ENCODE assay signal across 9 mouse cellular contexts in genomic region chr11:103171703-103172391, GRCm38 (mm10). TPM values are rescaled to one million over a fixed set of nuclear protein-coding genes. Genes with fewer than 3 reads are reported as not detected.
DNase-seq lines count a peak whose midpoint lies in the region; ATAC-seq lines count a peak whose summit lies in the region.
"Had no signal": no experiment of that assay in that cellular context is flagged by ENCODE, and none has a peak within 500 bp of the region (broad histone marks: within the 10 kb centered on the region; RNA-seq: fewer than 3 reads in every experiment).

No protein-coding gene starts in this region.

- no peak overlapping the region for H3K9ac ChIP-seq in embryonic facial prominence, embryonic 13.5 days
- peak overlapping the region; percentile 82; the same call in 1 of the 2 replicates for H3K9ac ChIP-seq in hindbrain, embryonic 14.5 days
- H3K9ac ChIP-seq in liver, embryonic 16.5 days (ENCODE audit: low read depth, low read length): peak overlapping the region; percentile 27; the same call in 1 of the 2 replicates

- intact Hi-C loops in left cerebral cortex, postnatal 25 days (cut with DNase I): loop anchor here (2.0 kb wide), 1 partner anchor 95 kb away; the partner anchor contains the start of gene Map3k14

- DNase-seq in left cerebral cortex, postnatal 25 days (ENCODE audit: low spot score in 2 of 2): peak; percentile 27 to 34
- DNase-seq in left cerebral cortex, adult 8-10 months (ENCODE audit: low spot score in 2 of 2): no peak
- no peak for DNase-seq in hindbrain, embryonic 14.5 days (ENCODE audit: low spot score)
- no peak for DNase-seq in Muller cell, postnatal 12 days (ENCODE audit: inconsistent ontology term)
- no peak for DNase-seq in layer of hippocampus, postnatal 25 days (ENCODE audit: extremely low spot score in 1 of 2, low spot score in 1 of 2)

- no peak for ATAC-seq in embryonic facial prominence, embryonic 13.5 days (ENCODE audit: insufficient number of reproducible peaks, insufficient read depth, low FRiP score, low TSS enrichment, low read depth)
- ATAC-seq in hindbrain, embryonic 14.5 days (ENCODE audit: low FRiP score): no peak
- ATAC-seq in liver, embryonic 16.5 days (ENCODE audit: low read depth): no peak
- ATAC-seq in erythroid progenitor cell, adult 5-6 weeks (replicated peaks; ENCODE audit: low FRiP score, poor library complexity, severe bottlenecking): no peak

- no peaks in the 10 kb centered on the region for H3K36me3 ChIP-seq in embryonic facial prominence, embryonic 13.5 days
- no peaks in the 10 kb centered on the region for H3K36me3 ChIP-seq in hindbrain, embryonic 14.5 days (replicated peaks; ENCODE audit: control insufficient read depth, insufficient read depth)
- no peaks in the 10 kb centered on the region for H3K36me3 ChIP-seq in liver, embryonic 16.5 days (ENCODE audit: control insufficient read depth, insufficient read depth)

- peaks cover 23% of the 10 kb centered on the region for H3K4me1 ChIP-seq in embryonic facial prominence, embryonic 13.5 days
- H3K4me1 ChIP-seq in hindbrain, embryonic 14.5 days (replicated peaks; ENCODE audit: control insufficient read depth, insufficient read depth, low read length): peaks cover 17% of the 10 kb centered on the region; the same call in 1 of the 2 replicates
- H3K4me1 ChIP-seq in liver, embryonic 16.5 days (ENCODE audit: control insufficient read depth, low read depth, low read length): peaks cover 7% of the 10 kb centered on the region

- H3K9me3 ChIP-seq in embryonic facial prominence, embryonic 13.5 days: no peaks in the 10 kb centered on the region
- H3K9me3 ChIP-seq in hindbrain, embryonic 14.5 days (ENCODE audit: control insufficient read depth, low read length): no peaks in the 10 kb centered on the region
- no peaks in the 10 kb centered on the region for H3K9me3 ChIP-seq in liver, embryonic 16.5 days (replicated peaks; ENCODE audit: control insufficient read depth, low read length)

- H3K4me3 ChIP-seq in embryonic facial prominence, embryonic 13.5 days: no peak overlapping the region
- peak overlapping the region; percentile 77 for H3K4me3 ChIP-seq in hindbrain, embryonic 14.5 days (replicated peaks; ENCODE audit: low read length)
- H3K4me3 ChIP-seq in liver, embryonic 16.5 days (ENCODE audit: low read depth, low read length): peak overlapping the region; percentile 57

- no peak overlapping the region for H3K27ac ChIP-seq in embryonic facial prominence, embryonic 13.5 days
- no peak overlapping the region for H3K27ac ChIP-seq in hindbrain, embryonic 14.5 days
- peak overlapping the region; percentile 38; the same call in 1 of the 2 replicates for H3K27ac ChIP-seq in liver, embryonic 16.5 days (ENCODE audit: low read length)

- H3K27me3 ChIP-seq in embryonic facial prominence, embryonic 13.5 days: peaks cover 64% of the 10 kb centered on the region
- peaks cover 31% of the 10 kb centered on the region for H3K27me3 ChIP-seq in hindbrain, embryonic 14.5 days (ENCODE audit: control insufficient read depth, insufficient read depth, low read length)
- peaks cover 27% of the 10 kb centered on the region for H3K27me3 ChIP-seq in liver, embryonic 16.5 days (ENCODE audit: control insufficient read depth, insufficient read depth, low read depth, low read length)

- peak overlapping the region; percentile 99 for H3K4me2 ChIP-seq in embryonic facial prominence, embryonic 13.5 days
- peak overlapping the region; percentile 92 for H3K4me2 ChIP-seq in hindbrain, embryonic 14.5 days (replicated peaks)
- peak overlapping the region; percentile 0 for H3K4me2 ChIP-seq in liver, embryonic 16.5 days (ENCODE audit: low read depth, low read length)

- whole genome bisulfite sequencing in embryonic facial prominence, embryonic 13.5 days: 47% methylated on average over 9 of the region's 9 CpGs
- 58% methylated on average over 9 of the region's 9 CpGs for whole genome bisulfite sequencing in hindbrain, embryonic 14.5 days
- WGBS in liver, embryonic 16.5 days (ENCODE audit: insufficient replicate concordance): 10% methylated on average over 9 of the region's 9 CpGs

RNA-seq across cellular contexts. Expression of gene Fmnl1, which starts 0.9 kb away (rescaled TPM):
- 100 to 1,000 TPM; 146 to 197 TPM for total RNA-seq in left cerebral cortex, postnatal 25 days (2021)
- total RNA-seq in left cerebral cortex, adult 8-10 months (2022): 100 to 1,000 TPM in 3 of 4 experiments, 10 to 100 TPM in 1; 81.7 to 115 (median 108) TPM
- polyA plus RNA-seq in embryonic facial prominence, embryonic 13.5 days (2015; fragmentation: Nextera tagmentation; extraction: Ambion mirVana): 1.7 and 2.4 TPM in 2 replicates
- polyA plus RNA-seq in hindbrain, embryonic 14.5 days (2014; fragmentation: Nextera tagmentation; extraction: Ambion mirVana): 6.1 and 8.0 TPM in 2 replicates
- polyA plus RNA-seq in liver, embryonic 16.5 days (2015; fragmentation: Nextera tagmentation; extraction: Ambion mirVana): 5.2 and 6.3 TPM in 2 replicates
- 100 to 1,000 TPM; 127 to 147 TPM for total RNA-seq in layer of hippocampus, postnatal 25 days (2021)
- total RNA-seq in erythroid progenitor cell, adult 5-6 weeks (2015; ENCODE audit: low replicate concordance): 33.2 and 49.9 TPM in 2 replicates
- total RNA-seq in erythroid progenitor cell, adult 5-6 weeks (2017; ENCODE audit: low replicate concordance): 9.2 and 22.3 TPM in 2 replicates

RNA-seq across cellular contexts. Expression of gene 1700023F06Rik, which starts 36.5 kb away (rescaled TPM):
- total RNA-seq in left cerebral cortex, postnatal 25 days (2021): 1 to 10 TPM; 1.5 to 2.4 TPM
- total RNA-seq in left cerebral cortex, adult 8-10 months (2022): 1 to 10 TPM; 1.7 to 2.8 (median 2.3) TPM
- polyA plus RNA-seq in embryonic facial prominence, embryonic 13.5 days (2015; fragmentation: Nextera tagmentation; extraction: Ambion mirVana): 1.4 and 2.2 TPM in 2 replicates
- 1.9 TPM in 2 replicates for polyA plus RNA-seq in hindbrain, embryonic 14.5 days (2014; fragmentation: Nextera tagmentation; extraction: Ambion mirVana)
- polyA plus RNA-seq in liver, embryonic 16.5 days (2015; fragmentation: Nextera tagmentation; extraction: Ambion mirVana): not detected in 2 replicates
- 1 to 10 TPM; 1.1 to 1.5 TPM for total RNA-seq in layer of hippocampus, postnatal 25 days (2021)
- 6.3 TPM in 1 of 2 replicates, not detected in the other for total RNA-seq in erythroid progenitor cell, adult 5-6 weeks (2015; ENCODE audit: low replicate concordance)
- total RNA-seq in erythroid progenitor cell, adult 5-6 weeks (2017; ENCODE audit: low replicate concordance): not detected in 2 replicates

RNA-seq across cellular contexts. Expression of gene Hexim2, which starts 39.6 kb away (rescaled TPM):
- 10 to 100 TPM; 11.7 to 13.6 TPM for total RNA-seq in left cerebral cortex, postnatal 25 days (2021)
- total RNA-seq in left cerebral cortex, adult 8-10 months (2022): 10 to 100 TPM; 13.4 to 18.1 (median 16.5) TPM
- 15.0 and 16.2 TPM in 2 replicates for polyA plus RNA-seq in embryonic facial prominence, embryonic 13.5 days (2015; fragmentation: Nextera tagmentation; extraction: Ambion mirVana)
- 20.9 and 24.2 TPM in 2 replicates for polyA plus RNA-seq in hindbrain, embryonic 14.5 days (2014; fragmentation: Nextera tagmentation; extraction: Ambion mirVana)
- polyA plus RNA-seq in liver, embryonic 16.5 days (2015; fragmentation: Nextera tagmentation; extraction: Ambion mirVana): 5.2 and 5.7 TPM in 2 replicates
- 10 to 100 TPM; 13.2 to 14.7 TPM for total RNA-seq in layer of hippocampus, postnatal 25 days (2021)
- total RNA-seq in erythroid progenitor cell, adult 5-6 weeks (2015; ENCODE audit: low replicate concordance): 1.8 and 3.8 TPM in 2 replicates
- 5.9 and 13.0 TPM in 2 replicates for total RNA-seq in erythroid progenitor cell, adult 5-6 weeks (2017; ENCODE audit: low replicate concordance)

RNA-seq across cellular contexts. Expression of gene Spata32, which starts 46.4 kb away (rescaled TPM):
- 1 to 10 TPM; 1.3 to 1.4 TPM for total RNA-seq in left cerebral cortex, postnatal 25 days (2021)
- 1 to 10 TPM in 3 of 4 experiments, under 1 TPM in 1; 0.67 to 2.3 (median 1.5) TPM for total RNA-seq in left cerebral cortex, adult 8-10 months (2022)
- not detected in 2 replicates for polyA plus RNA-seq in embryonic facial prominence, embryonic 13.5 days (2015; fragmentation: Nextera tagmentation; extraction: Ambion mirVana)
- polyA plus RNA-seq in hindbrain, embryonic 14.5 days (2014; fragmentation: Nextera tagmentation; extraction: Ambion mirVana): 0.29 and 0.31 TPM in 2 replicates
- not detected in 2 replicates for polyA plus RNA-seq in liver, embryonic 16.5 days (2015; fragmentation: Nextera tagmentation; extraction: Ambion mirVana)
- 1 to 10 TPM in 1 of 2 experiments, under 1 TPM in 1; 0.81 to 1.7 TPM for total RNA-seq in layer of hippocampus, postnatal 25 days (2021)
- total RNA-seq in erythroid progenitor cell, adult 5-6 weeks (2015; ENCODE audit: low replicate concordance): not detected in 2 replicates
- not detected in 2 replicates for total RNA-seq in erythroid progenitor cell, adult 5-6 weeks (2017; ENCODE audit: low replicate concordance)
- polyA plus RNA-seq: large intestine, adult 2 months had no signal

RNA-seq across cellular contexts. Expression of gene Hexim1, which starts 55.8 kb away (rescaled TPM):
- 10 to 100 TPM; 46.5 to 50.8 TPM for total RNA-seq in left cerebral cortex, postnatal 25 days (2021)
- total RNA-seq in left cerebral cortex, adult 8-10 months (2022): 10 to 100 TPM; 34.4 to 38.5 (median 35.6) TPM
- polyA plus RNA-seq in embryonic facial prominence, embryonic 13.5 days (2015; fragmentation: Nextera tagmentation; extraction: Ambion mirVana): 5.2 and 6.9 TPM in 2 replicates
- polyA plus RNA-seq in hindbrain, embryonic 14.5 days (2014; fragmentation: Nextera tagmentation; extraction: Ambion mirVana): 5.3 and 5.6 TPM in 2 replicates
- 1.7 and 1.9 TPM in 2 replicates for polyA plus RNA-seq in liver, embryonic 16.5 days (2015; fragmentation: Nextera tagmentation; extraction: Ambion mirVana)
- 10 to 100 TPM; 52.3 to 53.3 TPM for total RNA-seq in layer of hippocampus, postnatal 25 days (2021)
- total RNA-seq in erythroid progenitor cell, adult 5-6 weeks (2015; ENCODE audit: low replicate concordance): 7.5 and 14.1 TPM in 2 replicates
- 20.8 and 26.7 TPM in 2 replicates for total RNA-seq in erythroid progenitor cell, adult 5-6 weeks (2017; ENCODE audit: low replicate concordance)

Comparison
In these comparisons a context has a peak if more than half of its experiments do, and no peak if none do; other contexts are left out.
1. DNase-seq: peak in left cerebral cortex, postnatal 25 days (2 of 2); none in left cerebral cortex, adult 8-10 months (0 of 2), hindbrain, embryonic 14.5 days (single experiment), Muller cell, postnatal 12 days (single experiment) and layer of hippocampus, postnatal 25 days (0 of 2).
2. H3K4me2 ChIP-seq: peak in every context shown above with its lines; median percentile 99 in embryonic facial prominence, embryonic 13.5 days; 92 in hindbrain, embryonic 14.5 days; 0 in liver, embryonic 16.5 days.